Mouse (Mus musculus) testis, adult 2 months (tissue): ENCODE results near the gene Tenm4.

ENCODE experiments used
- CTCF ChIP-seq: fragments of 200-500 bp; IDR thresholded peaks from 2 replicates; pipeline ENCODE4 v1.5.1; 2012; ENCODE audit warnings: low read depth, mild to moderate bottlenecking, inconsistent platforms, low read length, moderate library complexity; ENCODE audit not compliant: control insufficient read depth, insufficient read depth, insufficient replicate concordance
- POLR2A ChIP-seq: fragments of 200-500 bp; IDR thresholded peaks from 2 replicates; pipeline ENCODE4 v1.6.1; 2012; ENCODE audit warnings: low read depth, mild to moderate bottlenecking, inconsistent platforms, low read length, moderate library complexity; ENCODE audit not compliant: control insufficient read depth

- TF ChIP-seq CTCF (no peak), POLR2A (no peak)
Observed at GRCm38 (mm10) chr7:96308106-96308505, 137.1 kb downstream of the Tenm4 start.
